Mouse (Mus musculus) urinary bladder, postnatal 4 days (tissue): ENCODE results near the gene Ccz1.

ENCODE experiments used
- DNase-seq, 2 experiments: peaks; one replicate each; pipeline ENCODE4 v3.0.0; 2021 to 2022; ENCODE audit warnings: low spot score in 2 of 2

Gene Ccz1

DNA sequence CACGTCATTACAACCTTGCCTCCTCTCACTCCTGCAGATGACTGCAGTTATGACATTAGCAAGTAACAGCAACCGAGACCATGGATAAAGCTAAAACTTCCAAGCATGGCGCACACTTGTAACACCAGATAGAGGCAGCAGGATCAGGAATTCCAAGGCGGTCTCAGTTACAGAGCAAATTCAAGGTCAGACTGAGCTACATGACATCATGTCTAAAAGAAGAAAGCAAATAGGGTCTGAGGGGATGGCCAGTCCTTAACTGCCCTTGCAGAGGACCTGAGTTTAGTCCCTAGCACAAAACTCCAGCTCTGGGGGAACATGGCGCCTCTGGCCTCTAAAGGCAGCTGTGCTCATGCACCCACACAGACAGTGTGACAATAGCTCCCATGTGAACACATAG lies 20.8 kb downstream of the Ccz1 start:
- no peak for DNase-seq

DNA sequence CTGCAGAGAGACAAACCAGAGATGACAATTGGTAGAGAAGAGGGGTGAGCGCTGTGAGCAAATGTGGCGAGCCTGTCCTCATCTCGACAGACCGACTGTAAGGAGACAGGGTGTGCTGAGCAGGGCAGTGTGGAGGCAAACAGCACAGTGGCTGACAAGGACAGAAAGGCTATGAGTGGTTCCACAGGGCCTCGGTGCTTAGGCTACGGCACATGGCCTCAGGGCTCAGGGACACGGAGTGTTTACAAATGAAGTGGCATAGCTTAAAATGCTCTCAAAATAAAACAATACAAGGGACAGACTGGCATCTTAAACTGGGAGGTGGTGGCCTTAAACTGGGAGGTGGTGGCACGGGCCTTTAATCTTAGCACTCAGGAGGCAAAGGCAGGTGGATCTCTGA lies 21.4 kb downstream of the Ccz1 start:
- DNase-seq = no peak

DNA sequence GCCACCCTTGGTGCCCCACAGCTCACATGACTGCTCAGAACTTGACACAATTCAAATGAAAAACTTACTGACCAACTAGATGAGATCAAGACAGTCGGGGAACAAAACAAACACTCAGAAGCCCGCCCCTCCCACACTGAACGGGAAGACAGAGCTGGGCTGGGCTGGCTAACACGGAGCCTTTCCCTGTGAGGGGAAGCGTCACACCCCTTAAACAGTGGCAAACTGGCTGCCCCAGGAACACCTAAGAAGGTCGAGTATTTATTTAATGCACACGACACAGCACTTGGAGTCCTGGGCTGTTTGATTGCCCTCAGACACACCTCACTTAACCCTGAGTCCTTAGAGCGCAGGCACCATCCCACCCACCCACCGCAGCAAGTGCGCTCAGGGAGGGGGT lies 22.0 kb downstream of the Ccz1 start:
- DNase-seq = no peak

DNA sequence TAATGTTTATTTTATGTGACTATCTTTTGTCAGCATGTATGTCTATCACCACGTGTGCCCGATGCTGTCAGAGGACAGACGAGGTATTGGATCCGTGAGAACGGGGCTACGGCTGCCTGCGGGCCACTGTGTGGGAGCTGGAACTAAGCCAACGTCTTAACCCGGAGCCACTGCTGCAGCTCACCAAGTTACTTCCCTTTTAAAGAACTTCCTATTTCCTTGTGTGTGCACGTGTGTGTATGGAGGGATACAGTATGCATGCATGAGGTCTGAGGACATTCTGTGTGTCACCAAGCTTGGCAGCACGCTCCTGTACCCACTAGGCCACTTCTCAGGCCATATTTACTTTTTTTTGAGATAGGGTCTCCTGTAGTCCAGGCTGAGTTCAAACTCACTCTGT lies 24.6 kb downstream of the Ccz1 start:
- no peak for DNase-seq

DNA sequence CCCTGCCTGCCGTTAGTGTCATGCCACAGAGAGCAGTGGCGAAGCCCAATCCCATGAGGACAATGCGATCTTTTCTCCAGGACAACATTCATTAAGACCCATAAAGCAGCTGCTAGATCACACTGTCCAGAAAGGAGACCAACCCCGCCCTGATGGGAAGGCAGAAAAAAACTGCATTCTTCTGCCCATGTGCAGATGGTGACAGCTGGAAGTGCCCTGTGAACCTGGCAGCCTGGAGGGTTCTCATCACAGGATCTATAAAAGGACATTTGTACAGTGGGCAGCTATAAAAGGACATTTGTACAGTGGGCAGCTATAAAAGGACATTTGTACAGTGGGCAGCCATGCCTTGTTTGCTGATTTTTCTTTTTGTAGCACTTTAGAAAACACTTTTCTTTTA lies 25.6 kb downstream of the Ccz1 start:
- no peak for DNase-seq

DNA sequence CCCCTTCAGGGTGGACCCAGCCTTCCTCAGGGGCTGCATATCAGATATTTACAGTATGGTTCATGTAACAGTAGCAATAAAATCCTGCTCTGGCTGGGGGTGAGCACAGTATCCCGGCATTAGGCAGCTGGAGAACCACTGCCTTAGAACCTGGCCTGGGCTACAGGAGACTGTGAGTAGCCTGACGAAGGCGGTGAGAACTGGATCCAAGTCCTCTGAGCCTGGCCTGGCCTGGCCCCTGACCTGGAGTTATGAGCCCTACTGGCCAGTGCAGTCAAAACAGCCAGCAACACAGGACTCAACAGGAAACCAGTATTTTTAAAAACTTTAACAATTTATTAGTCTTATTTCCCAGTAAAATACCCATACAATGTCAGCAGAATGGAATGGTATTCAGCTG lies 27.1 kb downstream of the Ccz1 start:
- DNase-seq = no peak

DNA sequence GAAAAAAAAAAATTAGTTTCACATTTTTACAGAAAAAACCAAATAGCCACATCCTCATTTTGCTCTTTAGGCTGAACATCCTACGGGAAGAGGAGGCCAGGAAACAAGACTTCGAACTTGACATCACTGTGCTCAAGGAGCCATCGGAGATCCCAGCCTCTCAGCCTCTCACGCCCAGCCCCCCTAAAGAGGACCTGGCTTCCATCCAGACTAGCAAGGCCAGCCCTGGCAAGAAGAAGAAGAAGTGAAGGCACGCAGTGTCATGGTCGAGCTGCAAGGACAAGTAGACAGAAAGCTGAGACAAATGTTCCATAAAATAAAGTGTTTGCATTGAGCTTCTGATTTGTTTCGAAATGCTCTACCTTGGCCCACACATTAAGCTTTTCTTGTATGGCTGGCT lies 29.3 kb downstream of the Ccz1 start:
- peak in 1 of 2 experiments; percentile 43 for DNase-seq

DNA sequence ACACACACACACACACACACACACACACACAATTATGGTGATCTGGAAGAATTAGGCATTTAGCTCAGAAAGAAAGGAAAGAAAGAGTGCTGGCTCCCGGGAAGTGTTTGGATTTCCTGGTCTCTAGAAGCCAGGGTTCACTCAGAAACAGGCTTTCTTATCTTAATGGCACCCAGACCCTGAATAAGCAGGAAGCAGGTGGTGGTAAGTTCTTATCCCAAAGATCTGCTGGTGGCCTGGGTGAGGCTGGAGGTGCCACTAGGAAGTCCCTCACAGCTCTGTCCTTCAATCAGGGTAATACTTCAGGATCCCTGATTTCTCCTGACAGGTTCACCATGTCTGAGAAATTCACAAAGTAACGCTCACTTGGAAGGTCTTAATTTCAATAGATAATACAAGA lies 32.3 kb downstream of the Ccz1 start:
- no peak for DNase-seq

DNA sequence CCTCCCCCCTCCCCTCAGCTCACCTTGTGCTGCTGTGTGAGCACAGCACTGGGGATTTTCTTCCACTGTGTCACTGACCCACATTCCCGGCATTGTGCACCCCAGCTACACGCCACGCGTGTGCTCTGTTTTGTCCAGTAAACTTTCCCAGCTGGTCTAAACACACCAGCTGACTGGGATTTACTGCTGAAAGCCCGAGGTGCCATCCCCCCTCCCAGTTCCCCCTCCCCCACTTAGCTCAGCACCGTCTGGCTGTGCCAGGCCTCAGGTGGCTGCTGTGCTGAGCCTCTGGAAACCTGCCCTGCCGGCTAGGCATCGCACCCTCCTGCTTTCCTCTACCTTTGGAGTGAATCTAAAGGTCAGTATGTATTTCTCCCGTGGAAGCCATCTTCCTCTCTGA lies 33.8 kb downstream of the Ccz1 start:
- no peak for DNase-seq

DNA sequence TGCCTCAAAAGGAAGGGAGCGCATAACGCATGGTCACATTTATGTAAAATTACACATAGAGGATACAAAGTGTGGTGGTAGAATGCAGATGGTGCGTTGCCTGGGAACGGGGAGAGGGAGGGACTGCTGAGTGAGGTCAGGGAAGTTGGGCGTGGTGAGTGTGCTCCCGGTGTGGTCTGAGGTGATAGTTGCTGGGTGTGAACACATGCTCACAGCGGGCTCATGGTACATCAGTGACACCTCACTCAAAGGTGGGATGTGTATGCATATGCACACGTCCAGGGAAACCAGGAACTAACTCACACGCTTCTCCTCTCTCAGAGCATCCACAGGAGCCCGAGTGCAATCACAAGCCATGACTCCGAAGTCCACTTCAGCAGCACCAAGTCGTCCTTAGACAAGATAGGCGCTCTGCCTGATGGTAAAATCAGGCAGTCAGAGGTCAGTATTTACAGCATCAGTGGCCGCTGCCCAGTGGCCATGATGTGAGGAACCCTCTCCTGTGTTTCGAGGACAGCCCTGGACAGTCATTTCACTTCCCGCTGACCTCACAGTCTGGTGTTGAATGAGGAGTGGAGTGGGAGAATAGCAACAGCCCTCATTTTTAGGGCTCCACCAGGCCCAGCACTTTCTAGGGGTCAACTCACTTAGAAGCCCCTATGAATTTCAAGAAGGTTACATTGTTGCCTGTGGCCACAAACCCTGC lies 37.8 kb downstream of the Ccz1 start:
- no peak for DNase-seq

DNA sequence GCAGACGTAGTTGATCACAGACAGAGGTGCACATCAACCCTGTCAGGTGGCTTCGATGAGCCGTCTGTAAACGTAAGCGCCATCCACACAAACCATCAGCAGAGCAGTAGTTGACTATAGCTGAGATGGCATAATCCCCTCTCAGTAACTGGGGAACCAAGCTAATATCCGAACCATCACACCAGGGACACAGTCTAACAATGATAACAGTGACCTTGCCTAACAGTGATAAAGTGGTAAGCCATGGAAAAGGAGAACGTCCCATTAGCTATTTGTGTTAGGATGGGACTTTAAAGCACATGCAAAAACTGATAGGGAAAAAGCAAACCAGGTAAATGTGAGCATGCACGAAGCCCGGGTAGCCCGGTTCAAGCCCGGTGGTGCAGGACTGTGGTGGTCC lies 38.4 kb downstream of the Ccz1 start:
- no peak for DNase-seq

DNA sequence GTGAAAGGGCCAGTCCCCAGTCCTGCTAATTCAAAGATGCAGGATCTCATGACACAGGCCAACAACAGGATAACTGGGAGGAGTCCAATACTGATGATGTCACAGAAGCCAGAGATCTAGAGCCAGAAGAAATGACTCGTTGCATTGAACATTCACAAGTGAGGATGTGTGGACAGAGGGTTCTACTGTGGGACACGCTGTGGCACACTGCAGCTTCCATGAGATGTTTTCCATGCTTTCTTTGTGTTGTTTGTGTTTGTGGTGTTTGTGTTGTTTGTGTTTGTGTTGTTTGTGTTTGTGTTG lies 39.1 kb downstream of the Ccz1 start:
- DNase-seq = no peak

DNA sequence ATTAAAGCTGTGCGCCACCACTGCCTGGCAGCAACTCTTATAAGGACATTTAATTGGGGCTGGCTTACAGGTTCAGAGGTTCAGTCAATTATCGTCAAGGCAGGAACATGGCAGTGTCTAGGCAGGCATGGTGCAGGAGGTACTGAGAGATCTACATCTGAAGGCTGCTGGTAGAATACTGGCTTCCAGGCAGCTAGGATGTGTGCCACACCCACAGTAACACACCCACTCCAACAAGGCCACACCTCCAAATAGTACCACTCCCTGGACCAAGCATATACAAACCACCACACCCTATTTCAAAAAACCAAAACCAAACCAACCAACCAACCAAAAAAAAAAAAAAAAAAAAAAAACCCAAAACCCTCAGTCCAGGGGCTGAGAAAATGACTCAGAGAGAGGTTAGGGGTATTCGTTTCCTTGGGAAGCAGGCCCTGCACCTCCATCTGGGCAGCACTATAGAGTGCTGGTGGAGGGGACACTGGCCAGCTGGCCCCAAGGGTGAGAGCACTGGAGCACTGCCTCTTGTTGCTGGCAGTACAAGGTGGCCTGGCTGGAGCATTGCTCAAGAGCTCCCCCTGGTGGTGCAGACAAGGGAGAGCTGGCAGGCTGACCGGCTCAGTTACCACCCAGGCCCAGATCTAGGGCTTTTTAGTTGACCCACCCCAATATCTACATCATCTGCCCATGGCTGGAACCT lies 39.6 kb downstream of the Ccz1 start:
- DNase-seq = peak in 1 of 2 experiments; percentile 32

DNA sequence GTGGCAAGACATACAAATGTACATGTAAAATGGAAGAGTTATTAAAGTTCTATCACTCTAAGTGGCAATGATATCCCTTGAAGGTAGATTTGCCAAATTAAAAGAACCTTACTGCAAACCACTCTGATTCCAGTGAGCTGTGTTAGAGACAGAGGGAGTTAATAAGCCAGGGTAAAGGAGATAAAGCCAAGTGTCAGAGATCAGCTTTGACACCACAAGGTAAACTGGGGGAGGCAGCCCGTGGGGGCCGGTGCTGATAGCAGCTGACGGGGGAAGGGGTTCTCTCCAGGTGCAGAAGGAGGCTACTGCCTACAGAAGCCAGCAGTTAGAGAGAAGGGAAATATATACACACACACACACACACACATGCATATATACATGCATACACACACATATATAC lies 42.0 kb downstream of the Ccz1 start:
- no peak for DNase-seq

DNA sequence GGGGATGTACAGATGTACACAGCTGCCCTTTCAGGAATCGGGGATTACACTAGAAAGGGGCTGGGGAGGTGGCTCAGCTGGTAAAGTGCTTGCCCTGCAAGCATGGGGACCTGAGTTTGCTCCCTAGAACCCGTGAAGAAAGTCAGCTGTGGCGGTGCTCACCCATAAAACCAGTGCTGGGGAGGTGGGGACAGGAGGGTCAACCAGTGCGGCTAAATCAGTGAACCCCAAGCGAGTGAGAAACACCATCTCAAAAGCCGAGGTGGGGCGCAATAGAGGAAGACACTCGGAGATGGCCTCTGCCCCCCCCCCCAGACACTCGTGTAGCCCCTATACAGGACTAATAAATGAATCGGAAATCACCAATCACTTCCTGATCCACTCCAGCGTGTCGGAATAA lies 48.0 kb downstream of the Ccz1 start:
- no peak for DNase-seq

DNA sequence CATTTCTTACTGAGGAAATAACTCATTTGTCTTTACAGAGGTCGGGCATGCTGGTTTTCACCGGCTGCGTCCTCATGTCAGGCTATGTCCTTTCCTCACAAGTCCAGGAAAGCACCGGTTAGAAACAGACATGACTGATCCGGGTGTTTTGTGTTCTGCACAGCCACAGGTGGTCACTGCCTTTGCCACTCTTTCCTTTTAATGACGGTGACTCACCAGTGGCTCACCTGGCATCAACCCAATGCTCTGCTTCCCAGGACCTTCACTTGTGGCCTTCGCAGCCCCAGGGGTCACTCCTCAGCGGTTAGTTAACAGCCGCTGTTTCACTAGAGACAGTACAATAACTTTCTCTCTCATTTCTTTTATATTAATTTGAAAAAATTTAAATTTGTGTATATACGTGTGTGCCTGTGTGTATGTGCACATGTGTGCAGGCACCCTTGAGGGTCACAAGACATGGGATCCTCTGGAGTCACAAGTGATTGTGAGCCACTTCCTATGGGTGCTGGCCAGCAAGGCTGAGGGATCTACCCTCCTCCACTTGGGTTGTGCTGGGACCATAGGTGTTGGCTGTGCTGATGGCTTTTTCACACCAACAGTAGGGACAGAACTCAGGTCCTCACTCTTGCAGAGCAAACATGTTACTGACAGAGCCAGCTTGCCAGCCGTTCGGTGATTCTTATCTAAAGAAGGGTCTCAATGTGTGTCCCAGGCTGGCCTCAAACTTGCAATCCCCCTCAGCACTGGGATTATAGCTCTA lies 48.9 kb downstream of the Ccz1 start:
- DNase-seq = no peak

DNA sequence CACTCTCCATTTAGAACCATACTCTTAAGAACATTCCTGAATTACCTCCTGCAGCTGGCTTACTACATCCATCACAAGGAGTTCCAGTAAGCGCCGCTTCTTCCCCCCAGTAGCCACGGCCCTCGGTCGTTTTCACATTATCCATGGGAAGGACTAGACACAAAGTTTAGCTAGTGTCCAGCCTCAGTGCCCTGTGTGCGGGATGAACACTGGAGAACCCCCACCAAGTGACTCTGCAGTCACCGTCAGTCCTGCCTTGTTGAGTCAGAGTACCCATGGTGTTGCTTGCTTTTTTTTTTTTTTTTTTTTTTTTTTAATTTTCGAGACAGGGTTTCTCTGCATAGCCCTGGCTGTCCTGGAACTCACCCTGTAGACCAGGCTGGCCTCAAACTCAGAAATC lies 53.5 kb downstream of the Ccz1 start:
- no peak for DNase-seq

DNA sequence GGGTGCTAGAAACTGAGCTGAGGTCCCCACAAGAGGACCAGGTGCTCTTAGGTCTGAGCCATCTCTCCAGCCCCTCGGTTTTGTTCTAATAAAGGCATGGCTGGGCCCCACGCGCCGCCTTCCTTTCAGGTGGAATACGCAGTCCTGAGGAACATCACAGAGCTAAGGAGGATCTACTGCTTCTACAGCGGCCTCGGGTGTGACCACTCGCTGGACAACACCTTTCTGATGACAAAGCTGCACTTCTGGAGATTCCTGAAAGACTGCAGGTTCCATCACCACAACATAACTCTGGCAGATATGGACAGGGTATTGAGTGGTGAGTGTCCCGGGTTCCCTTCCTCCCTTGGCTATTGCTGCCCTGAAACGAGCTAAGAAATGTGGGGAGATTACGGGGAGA lies 55.1 kb downstream of the Ccz1 start:
- DNase-seq = no peak

DNA sequence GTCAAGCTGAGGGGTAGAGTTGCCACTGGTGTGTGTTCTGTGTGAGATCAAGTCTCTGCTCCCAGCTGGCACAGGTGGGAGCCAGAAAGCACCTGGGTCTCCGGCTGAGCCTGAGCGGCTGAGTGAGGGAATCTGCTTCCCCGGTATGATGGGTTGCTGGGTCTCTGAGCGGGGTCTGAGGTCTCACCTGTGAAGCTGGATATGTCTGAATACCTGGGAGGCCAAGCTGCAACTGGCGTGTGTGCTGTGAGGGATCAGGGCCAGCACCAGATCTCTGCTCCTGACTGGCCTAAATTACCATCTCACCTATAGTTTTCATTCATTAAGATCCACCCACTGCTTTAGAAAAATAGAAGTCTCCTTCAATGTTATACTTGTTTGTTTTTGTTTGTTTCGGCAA lies 57.6 kb downstream of the Ccz1 start:
- no peak for DNase-seq

DNA sequence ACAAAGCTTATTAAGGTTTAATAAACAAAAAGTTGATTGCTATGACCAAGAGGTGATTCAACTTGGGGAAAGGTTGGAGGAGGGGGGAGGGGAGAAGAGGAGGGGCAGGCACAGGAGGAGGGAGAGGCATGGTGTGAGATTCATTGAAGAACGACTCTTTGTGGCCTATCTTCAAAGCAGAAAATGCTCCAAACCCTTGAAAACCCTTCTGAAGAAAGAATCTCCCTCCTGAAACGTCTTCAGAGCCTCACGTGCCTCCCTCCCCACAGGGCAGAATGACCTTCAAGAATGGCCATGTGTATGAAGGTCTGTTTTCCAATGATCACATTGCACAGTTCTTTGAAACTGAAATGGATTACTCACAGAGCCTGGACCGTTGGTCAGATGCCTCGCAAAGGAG lies 64.7 kb downstream of the Ccz1 start:
- no peak for DNase-seq

DNA sequence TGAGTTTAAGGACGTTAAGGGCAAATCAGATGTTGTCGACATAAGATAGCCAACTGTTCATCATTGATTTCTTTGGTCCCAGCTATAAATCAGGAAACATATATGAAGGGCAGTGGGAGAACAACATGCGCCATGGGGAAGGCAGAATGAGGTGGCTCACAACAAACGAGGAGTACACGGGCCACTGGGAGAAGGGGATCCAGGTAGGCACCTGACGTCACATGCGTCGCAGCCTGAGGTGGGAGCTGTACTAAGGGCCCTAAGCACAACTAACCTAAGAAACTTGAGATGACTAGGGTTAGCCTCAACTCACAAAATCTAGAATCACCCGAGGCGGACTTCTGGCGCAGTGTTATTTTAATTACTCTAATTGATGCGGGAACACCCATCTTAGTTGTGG lies 66.3 kb downstream of the Ccz1 start:
- no peak for DNase-seq

DNA sequence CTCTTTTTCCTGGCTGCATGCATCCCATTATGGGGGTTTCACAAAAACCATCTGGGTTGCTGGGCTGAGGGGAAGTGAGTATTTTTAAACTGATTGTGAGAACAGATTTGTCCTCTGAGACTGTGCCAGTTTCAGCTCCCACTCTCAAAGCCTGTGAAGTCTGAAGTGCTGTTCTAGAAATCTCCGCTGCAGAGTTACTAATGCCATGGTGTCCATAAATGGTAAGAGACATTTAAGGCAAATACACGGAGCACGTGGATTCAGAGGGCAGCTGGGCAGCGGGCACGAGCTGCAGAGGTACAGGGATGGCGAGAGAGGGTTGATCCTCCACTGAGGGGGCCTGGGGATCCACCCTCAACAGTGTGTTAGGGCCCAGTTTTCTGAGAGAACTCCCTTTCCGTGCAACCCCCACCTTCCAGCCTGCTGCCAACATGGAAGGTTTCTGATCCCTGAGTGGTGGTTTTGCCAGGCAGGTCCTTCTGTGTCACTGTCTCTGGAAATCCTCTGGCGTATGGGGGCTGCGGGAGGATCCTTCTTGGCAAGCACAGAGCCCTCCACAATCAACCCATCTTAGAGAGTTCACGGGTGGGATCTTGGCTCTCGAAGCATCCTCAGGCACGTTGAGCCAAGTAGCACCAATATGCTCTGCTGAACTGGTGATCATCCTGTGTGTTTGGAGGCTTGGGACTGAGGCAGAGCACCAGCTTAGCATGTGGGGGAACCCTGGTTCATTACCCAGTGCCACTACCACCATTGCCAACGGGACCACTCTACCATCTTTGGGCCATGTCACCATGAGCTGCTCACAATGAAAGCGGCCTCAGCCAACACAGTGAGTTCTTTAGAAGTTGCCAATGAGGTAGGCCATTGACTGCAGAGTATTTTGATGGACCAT lies 71.2 kb downstream of the Ccz1 start:
- no peak for DNase-seq
